Mouse (Mus musculus): ENCODE results near the gene Shank2.

GRCm38 (mm10) chr7:144408464-144409000 is 406.8 kb downstream of the Shank2 start:
- TF ChIP-seq CTCF (IDR thresholded peaks at IDR 0.05; ENCODE audit: extremely low read depth, insufficient read length, insufficient replicate concordance, low read depth, low read length) (no peak), POLR2A (IDR thresholded peaks at IDR 0.05; ENCODE audit: low read depth, low read length) (no peak)

All from small intestine, adult 2 months (tissue).